Mouse (Mus musculus) urinary bladder, postnatal 14 days (tissue): ENCODE results near the gene Trp73.

Experiments
- DNase-seq: peaks from one replicate; pipeline ENCODE4 v3.0.0; 2021; ENCODE audit warnings: low spot score

The Trp73 gene

DNA sequence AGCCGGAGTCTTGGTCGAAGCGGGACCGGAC lies at the start of gene Trp73:
TSS of gene Trp73 (minus strand) at position 27 of the 31 bp plus-strand sequence.
- no peak for DNase-seq

DNA sequence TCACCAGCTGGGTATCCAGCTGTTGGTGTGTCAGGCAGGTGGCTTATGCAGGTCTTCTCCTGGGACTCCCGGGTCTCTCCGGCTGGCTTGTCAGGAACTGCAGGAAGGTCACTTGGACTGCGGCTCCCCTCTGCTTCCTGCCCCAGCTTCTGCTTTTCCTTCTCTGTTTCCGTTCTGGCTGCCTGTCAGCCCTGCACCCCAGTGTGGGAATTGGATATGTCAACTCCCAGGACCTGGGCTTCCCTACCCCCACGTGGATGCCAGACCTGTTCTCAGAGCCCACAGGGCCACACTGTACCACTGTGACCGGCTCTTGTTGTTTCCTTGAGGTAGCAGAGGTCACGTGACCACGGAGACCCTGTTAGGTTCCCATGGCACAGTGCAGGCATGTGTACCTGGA lies 48.9 kb upstream of the Trp73 start:
- no peak for DNase-seq

DNA sequence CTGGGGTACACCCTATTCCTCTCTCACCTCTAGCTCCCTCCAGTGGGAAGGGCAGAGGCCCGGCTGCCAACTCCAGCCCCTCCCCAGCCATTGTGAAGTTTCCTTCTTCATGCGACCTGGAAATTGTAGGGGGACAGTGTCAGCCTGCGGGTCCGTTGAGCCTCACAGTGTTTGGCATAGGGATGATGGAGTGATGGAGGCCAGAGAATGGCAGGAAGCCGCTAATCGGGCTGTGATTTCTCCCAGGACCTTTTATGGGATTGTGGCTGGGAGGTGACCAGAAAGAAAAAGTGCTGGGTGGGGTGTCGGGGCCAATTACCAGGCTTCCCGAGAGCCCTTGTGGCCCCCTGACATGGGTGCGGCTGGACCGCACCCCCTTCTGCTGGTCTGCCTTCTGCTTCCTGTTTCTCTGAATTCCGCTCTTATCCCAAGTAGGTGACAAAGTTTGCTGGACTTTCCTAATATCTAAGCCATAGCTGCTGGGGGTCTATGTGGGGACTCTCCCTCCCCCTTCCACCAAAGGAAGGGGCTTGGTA lies 46.1 kb upstream of the Trp73 start:
- no peak for DNase-seq

DNA sequence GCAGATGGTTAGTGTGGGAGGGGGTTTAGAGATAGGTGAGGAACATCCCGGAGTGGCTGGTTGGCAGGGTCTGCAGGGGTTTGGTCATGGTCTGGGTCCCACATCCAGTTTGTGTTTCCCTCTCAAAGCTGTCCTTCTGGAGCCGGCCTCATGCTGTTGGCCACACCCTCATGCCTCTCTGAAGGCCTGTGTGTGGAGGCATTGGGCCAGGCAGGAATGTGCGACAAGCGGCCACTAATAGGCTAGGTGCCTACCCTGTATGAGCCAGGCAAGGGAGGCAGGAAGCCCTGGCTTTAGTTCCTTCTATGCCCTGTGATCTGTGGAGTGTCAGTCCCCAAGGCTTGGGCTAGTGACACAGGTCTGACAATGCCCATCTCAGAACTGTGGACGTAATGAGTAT lies 45.0 kb upstream of the Trp73 start:
- no peak for DNase-seq

DNA sequence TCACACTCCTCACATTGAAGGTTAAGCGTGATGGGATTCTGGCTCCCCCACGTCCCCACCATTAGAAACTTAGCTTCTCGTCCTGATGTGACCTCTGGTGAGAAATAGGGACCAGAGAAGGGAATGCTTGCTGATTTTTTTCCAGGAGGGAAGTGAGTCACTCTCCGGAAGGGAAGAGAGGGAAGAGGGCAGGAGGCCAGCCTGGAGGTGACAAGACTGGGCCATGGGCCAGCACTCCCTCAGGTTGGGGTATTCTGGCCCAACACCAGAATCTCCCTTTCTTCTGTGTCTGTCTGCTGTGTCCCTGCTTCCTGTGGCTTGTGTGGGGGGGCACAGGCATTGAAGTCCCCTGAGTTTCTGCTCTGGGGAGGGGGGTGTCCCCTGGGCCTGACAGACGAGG lies 43.6 kb upstream of the Trp73 start:
- no peak for DNase-seq

DNA sequence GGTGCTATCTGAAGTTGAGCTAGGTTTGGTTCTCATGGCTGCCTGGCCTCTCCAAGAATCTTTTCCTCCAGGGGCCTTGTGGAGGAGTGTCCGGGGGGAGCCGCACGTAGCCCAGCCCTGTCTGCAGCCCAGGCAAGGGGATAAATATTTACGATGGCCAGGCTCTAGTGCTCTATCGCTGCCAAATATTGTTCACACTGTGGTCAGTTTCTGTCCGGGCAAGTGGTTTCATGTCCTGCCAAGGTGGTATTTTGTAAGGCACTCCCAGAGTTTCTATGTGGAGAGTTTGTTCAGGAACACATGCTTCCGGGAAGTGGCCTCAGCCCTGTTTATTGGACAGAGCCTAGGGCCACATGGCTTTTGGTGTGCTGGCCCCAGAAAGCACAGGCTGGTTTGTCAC lies 41.0 kb upstream of the Trp73 start:
- DNase-seq, result peak; percentile 34

DNA sequence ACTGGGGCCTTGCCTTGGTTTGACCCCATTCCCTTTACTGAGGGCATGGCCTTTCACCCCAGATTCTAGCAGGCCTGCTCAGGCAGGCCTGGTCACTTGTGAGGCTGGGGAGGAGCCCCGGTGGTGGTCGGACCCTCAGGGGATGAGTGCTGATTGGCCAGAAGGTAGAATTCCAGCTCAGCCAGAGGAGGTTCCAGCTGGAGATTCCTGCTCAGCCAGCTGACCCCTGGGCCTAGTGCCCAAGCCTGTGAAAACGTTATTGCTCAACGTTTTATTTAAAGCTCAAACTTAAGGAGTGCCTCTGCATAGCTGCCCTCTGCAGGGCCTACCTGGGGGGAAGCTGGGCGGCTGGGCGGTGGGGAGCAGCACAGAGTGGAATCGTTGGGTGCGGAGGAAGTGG lies 37.2 kb upstream of the Trp73 start:
- peak; percentile 54 for DNase-seq

DNA sequence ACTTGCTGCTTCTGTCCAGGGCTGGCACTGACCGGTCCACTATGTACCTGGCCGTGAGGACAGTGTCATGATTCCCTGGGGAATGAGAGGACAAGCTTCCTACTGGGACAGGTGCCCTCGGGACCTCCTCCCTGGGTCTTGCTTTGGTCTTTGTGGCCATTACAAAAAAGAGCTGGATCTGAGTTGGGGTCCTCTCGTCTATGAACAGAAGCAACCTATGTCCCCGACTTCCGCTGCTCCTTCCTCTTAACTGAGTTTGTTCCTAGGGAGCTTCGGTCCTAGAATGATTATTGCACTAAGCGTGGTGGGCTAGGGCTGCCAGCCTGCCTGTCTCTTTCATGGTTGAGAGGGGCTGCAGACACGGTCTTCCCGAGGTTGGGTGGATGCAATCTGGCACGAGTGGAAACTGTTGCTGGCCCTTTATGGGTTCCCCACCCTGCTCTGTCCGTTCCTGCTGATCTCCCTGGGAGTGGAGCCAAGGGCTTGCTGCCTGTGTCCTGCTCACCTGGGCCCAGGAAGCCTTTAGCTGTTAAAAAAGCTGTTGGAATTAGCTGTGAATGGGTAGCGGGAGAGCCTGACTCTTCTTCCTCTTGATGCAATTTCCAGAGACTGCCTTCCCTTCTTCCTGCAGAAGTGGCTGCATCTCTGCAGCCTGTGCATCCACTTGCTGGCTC lies 32.1 kb upstream of the Trp73 start:
- DNase-seq, result no peak

DNA sequence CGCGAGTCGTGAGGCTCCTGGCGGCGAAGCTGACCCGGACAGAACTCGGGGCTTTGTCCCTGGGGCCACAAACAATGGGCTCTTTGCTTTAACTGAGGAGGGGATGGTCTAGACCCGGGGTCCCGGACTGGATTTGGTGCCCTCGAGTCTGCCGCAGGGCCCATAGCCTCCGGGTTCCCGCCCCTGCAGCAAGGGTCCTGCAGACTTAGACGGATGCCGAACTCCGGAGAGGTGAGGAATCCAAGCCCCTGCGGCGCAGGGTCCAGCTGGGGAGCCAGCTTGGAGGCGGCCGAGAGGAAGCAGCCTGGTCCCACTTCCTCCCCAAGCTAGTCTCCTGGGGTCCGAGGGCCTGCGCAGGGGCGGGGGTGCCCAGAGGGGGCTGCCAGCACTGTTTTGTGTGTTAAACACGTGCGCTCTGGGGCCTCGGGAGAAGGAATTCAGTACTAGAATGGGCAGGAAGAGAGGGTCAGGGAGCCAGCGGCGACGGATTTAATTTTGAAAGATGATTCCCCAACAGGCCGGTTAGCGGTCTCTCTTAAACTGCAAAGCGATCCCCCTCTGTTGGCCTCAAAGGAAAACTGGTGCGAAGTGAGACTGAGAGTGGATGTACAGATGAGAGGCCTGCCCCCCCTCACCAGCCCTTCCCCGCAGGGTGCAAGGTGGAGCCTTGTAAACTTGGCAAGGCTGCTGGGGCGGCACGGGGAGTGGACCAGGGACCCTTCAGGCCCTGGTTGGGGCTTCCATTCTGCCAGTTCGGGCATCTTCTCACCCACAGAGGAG lies 31.3 kb upstream of the Trp73 start:
- no peak for DNase-seq

DNA sequence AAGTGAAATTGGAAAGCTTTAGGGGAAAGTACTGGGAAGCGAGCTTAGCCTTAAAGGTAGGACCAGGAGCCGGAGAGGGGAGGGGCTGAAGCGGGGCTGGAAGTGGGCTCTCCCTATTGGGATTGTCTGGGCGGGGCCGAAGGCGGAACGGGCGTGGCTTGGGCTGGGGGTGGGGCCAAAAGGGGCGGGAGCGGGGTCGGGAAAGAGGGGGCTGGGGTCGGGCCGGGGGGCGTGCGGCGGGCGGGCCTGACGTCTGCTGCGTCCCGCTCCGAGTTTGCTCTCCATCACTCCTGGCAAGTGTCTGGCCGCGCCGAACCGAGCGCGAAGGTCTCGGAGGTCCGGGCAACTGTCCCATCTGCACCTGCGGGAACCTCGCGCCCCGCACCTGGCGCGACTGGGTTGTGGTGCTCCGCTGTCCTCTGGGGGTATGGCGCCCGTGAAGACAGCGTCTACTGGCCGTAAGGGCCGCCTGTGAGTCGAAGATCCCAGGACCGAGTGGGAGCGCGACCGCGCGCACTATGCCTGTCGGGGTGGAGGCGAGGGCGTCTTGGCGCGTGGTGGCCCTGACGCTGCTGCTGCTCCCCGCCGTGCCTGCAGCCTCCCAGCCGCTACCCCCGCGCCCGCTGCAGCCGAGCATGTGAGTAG lies 30.6 kb upstream of the Trp73 start, which contains the start of gene Megf6:
TSS of gene Megf6 (plus strand) at position 225 of the 645 bp plus-strand sequence.
- DNase-seq, result peak; percentile 63

DNA sequence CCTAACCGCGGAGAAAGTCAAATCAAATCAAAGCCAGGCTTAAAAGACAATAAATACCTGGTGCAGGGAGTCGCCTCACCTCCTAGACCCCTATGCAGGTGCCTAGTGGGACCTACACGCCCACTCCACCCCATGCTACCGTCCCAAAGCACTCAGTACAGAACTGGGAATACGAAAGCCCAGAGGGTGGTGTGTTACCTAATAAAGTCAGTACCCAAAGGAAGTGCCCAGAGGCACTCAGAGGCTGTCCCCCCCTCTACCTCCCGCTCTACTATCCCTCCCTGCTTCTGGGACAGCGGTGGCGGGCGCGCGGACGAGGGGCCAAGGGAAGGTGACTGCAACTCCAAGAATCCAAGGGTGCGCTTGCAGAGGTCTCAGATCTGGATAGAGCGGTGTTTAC lies 30.0 kb upstream of the Trp73 start:
- no peak for DNase-seq

DNA sequence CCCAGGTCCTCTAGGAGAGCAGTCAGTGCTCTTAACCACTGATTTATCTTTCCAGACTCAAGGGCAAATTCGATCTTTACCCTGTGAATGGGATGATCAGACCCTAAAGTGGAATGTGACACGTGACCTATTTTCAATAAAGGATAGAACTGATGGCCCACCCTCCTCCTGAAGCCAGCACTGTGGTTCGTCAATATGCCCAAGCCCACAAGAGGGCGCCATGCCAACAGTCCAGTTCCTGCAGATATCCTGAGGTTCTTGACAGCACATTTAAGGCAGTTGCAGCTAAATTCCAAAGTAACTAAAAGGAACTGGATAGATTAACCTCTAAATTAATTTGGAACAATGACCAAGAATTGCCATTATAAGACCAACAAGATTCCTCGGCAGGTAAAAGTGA lies 27.0 kb upstream of the Trp73 start:
- DNase-seq, result peak; percentile 70

DNA sequence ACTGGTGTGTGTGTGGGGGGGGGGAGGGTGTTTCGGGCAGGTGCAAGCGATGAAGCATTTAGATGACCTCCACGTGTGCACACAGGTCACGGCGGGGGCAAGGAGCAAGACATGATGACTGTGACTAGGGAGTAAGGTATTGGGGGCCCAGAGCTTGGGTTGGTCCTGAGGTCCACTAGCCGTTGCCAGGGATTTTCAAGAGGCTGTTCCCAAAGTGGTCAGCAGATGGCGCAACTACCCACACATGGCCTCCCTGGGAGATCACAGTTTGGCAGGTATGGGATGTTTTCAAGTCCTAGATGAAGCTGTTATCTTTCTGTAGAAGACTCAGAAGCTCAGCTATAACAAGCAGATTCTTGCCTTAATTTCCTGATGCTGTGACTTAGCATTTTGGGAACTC lies 23.3 kb upstream of the Trp73 start:
- DNase-seq, result peak; percentile 76

DNA sequence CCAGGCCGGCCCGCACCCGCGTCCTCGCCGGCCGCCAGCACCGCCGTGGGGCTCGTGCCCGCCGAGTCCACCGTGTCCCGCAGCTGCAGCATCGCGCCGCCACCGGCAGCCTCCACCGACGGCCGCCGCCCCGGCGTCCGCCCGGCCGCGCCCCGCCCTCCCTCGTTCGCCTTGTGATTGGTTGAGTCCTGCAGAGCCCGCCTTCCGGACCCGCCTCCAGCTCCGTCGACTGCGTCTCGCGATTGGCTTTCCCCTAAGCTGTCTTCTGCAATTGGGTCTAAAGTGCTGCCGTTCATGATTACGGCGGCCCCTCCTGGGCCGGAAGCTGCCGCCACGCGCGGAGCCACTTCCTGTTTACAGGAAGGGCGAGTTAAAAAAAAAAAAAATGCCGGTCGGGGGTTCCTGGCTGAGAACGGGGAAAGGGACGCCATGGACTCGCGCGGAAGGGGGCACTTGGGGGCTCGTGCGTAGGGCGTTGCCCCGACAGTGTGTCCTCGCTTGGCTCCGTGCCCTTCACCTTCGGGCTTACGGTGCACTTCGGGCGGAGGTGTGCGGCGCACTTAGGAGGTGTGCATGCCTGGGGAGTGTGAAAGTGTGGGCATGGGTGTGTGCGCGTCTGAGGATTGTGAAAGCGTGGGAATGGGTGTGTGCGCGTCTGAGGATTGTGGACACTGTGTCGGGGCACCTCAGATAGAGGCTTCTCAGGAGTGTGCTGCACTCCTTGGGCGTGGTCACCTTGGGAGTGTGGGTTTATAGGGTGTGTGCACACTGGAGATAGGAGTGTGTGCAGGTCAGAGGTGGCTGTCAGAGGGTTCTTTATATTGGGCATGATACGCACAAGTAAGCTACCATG lies 20.8 kb upstream of the Trp73 start, which contains the start of gene Tprgl:
TSS of gene Tprgl (minus strand) at position 129 of the 853 bp plus-strand sequence.
- peak; percentile 97 for DNase-seq

DNA sequence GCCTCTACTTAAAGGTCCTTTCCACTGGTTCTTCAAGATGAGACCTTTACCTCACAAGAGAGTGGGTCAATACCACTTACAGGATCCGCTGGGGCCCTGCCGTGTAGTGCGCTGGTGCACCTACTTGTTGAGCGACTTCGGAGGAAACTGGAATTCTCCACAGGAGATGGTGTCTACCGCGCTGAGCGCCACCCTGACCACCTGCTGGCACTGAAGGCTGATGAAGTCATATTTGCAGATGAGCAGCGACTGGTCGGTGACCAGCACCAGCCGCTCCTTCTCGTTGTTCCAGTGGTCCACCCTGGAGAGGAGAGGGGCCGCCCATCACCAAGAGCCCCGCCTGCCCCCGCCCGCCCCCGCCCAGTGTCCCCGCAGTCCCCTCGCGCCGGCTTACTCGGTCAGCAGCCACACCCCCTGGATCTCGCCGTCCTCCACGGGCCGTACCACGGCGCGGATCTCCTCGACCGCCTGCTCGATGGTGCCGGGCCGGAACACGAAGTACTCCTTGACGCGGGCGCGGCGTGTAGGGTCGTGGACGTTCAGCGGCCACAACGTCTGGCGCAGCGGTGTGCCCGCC lies 20.0 kb upstream of the Trp73 start:
- peak; percentile 45 for DNase-seq

DNA sequence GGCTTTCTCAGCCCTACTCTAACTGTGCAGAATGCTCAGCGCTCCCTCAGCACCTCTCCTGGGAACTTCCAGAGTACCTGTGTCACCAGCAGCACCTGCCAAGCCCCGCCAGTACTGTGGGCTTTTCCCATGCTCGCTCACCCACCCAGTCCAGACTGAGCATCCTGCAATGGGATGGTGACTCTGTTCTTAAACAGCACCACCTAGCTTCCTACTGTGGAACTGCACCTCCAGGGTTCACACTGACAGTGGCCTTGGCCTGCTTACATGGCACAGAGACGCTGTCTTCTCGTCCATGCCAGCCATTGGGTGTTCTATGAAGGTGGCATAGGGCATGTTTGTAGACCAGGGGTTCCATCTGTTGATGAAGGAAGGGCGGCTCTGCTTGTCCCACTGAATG lies 19.0 kb upstream of the Trp73 start:
- peak; percentile 87 for DNase-seq

DNA sequence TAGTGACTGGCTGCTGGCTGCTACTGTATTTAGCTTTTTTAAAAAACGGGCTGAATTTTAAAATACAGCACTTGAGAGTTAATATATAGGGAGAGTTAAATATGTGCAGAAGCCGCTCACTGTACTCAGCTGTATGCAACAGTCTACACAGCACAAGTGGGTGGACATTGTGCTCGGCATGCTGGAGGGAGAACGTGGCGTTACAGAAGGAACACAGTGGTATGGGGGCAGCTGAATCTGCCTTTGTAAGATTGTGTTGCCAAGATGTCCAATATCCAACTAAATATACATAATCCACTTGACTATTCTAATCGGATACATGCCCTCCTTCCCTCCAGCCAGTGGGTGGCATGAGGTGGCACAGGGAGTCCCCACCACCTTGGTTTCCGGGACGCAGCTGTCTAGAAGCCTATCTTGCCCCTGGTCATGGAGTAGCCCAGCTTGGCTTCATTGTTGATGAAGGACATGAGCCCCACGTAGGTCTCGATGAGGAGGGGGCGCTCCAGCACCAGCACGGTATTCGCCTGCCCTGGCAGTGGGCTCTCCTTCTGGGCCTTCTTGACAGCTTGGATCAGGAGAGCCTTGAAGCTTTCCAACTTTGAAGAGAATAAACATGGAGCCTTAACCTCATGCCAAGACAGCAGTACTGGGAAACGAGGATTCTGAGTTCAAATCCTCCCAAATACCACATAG lies 18.1 kb upstream of the Trp73 start:
- DNase-seq, result no peak

DNA sequence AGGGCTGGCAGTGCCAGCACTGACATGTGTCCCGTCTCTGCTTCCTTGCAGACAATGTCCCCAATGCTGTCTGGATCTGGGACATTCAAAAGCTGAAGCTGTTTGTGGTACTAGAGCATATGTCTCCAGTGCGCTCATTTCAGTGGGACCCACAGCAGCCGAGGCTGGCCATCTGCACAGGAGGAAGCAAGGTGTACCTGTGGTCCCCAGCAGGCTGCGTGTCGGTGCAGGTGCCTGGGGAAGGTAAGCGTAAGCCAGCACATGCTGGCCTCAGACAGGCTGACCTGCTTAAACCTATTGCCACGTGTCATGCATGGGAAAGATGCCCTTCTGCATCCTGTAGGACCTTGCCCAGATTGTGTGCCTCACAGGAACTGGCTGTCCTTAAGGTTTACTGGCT lies 16.0 kb upstream of the Trp73 start:
- DNase-seq, result no peak

DNA sequence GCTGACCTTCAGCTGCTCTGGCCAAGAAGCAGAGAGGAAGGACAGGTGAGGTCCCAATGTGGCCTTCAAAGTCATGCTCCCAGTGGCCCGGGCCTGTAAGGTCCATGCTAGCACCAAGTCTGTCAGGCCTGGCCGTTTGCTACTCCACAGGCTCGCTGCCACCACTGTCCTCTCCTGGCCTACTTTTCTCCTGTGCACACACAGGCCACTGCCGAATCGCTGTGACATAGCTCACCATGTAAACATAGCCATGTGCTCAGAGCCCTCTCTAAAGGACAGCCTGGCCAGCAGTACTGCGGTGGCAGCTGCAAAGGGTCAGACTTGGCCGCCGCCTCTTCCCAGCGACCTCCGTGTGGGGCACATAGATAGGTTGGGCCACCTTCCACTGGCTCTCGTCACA lies 14.1 kb upstream of the Trp73 start:
- no peak for DNase-seq

DNA sequence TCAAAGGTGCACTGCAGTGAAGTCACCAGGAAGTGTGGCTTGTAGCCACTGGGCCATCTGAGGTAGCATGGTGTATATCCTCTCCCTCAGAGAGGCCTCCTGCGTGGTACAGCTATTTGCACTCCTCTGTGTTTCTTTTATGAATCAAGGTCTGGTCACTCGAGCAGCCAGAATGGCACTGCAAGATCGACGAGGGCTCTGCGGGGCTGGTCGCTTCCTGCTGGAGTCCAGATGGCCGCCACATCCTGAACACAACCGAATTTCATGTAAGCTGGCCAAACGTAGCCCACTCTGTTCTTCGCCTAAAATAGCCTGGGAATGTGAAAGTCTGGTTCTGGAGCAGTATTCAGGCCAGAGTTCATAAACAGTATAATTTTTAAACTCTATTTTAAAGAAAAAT lies 6.3 kb upstream of the Trp73 start:
- DNase-seq, result no peak

DNA sequence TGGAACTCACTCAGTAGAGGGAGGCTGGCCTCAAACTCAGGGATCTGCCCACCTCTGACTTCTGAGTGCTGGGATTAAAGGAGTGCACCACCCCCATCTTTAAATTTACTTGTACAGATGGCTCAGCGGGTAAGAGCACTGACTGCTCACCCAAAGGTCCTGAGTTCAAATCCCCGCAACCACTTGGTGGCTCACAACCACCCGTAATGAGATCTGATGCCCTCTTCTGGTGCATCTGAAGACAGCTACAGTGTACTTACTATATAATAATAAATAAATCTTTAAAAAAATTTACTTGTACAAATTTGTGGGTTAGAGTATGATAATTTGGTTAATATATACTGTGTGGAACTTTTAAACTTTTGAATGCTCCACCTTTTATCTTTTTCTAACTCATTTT lies 4.7 kb upstream of the Trp73 start:
- no peak for DNase-seq
